Mouse (Mus musculus) small intestine, adult 10 weeks (tissue): ENCODE measurements around the gene Usp3. TPM values are rescaled to one million over a fixed set of nuclear protein-coding genes. Genes with fewer than 3 reads are reported as not detected.

ENCODE experiments used
- polyA plus RNA-seq: library from polyadenylated mRNA; stranded (reverse); fragments of 350-450 nt; fragmentation: Illumina TruSeq; extraction: RNeasy Lipid Tissue Mini Kit (QIAGEN cat#74804); gene quantifications from one replicate; pipeline ENCODE4 v1.2.3, GENCODE M21; 2014; ENCODE audit warnings: low replicate concordance

Usp3 gene
- 121 TPM for polyA plus RNA-seq

GRCm38 (mm10) chr9:66592708-66593612 lies at the start of gene Usp3:
TSS of gene Usp3 (minus strand) at chr9:66593142.

GRCm38 (mm10) chr9:66514256-66514770 lies 78.6 kb downstream of the Usp3 start, which contains the start of gene Fbxl22:
TSS of gene Fbxl22 (minus strand) at chr9:66514593.

Other genes with a start within 250 kb of the Usp3 start
- 25.1 TPM for gene Herc1, start 242.7 kb downstream of the Usp3 start, polyA plus RNA-seq
- gene Fbxl22, start 78.5 kb downstream of the Usp3 start, polyA plus RNA-seq: 1.5 TPM
- 7.1 TPM for gene Car12, start 120.5 kb upstream of the Usp3 start, polyA plus RNA-seq
- 5.1 TPM for gene Aph1b, start 202.3 kb upstream of the Usp3 start, polyA plus RNA-seq
- 0.19 TPM for gene Gm10647, start 203.9 kb upstream of the Usp3 start, polyA plus RNA-seq
- 0.82 TPM for gene Aph1c, start 241.6 kb upstream of the Usp3 start, polyA plus RNA-seq